Mouse (Mus musculus) embryonic facial prominence, embryonic 14.5 days (tissue): ENCODE results near the gene Rnft2. TPM values are rescaled to one million over a fixed set of nuclear protein-coding genes. Genes with fewer than 3 reads are reported as not detected.

Source experiments
- ATAC-seq: fragments of 200-750 bp; cut with Nextera tagmentation; 2 replicates; pipeline ENCODE4 v1.8.0; 2017; ENCODE audit warnings: low read depth, moderate number of reproducible peaks, moderate TSS enrichment
- DNase-seq: peaks from one replicate; pipeline ENCODE4 v3.0.0-alpha.2; 2015; ENCODE audit warnings: low spot score
- H3K27ac ChIP-seq: fragments of 300-500 bp; sonication (generic); replicated peaks from 2 replicates; pipeline ENCODE4 v1.5.1; 2014; ENCODE audit warnings: low read depth, mild to moderate bottlenecking, low read length, moderate library complexity
- H3K27me3 ChIP-seq: fragments of 300-500 bp; sonication (generic); replicated peaks from 2 replicates; pipeline ENCODE4 v1.6.1; 2014; ENCODE audit warnings: low read length; ENCODE audit not compliant: control insufficient read depth, insufficient read depth
- H3K36me3 ChIP-seq: fragments of 300-500 bp; sonication (generic); 2 replicates; pipeline ENCODE4 v1.6.1; 2014; ENCODE audit warnings: low read length, mixed read lengths; ENCODE audit not compliant: control insufficient read depth, insufficient read depth
- H3K4me1 ChIP-seq: fragments of 300-500 bp; sonication (generic); 2 replicates; pipeline ENCODE4 v1.6.1; 2014; ENCODE audit warnings: antibody characterized with exemption, low read length; ENCODE audit not compliant: control insufficient read depth, insufficient read depth
- H3K4me2 ChIP-seq: fragments of 300-500 bp; sonication (generic); 2 replicates; pipeline ENCODE4 v1.6.1; 2014; ENCODE audit warnings: low read depth, mild to moderate bottlenecking, low read length, moderate library complexity, mixed read lengths
- H3K4me3 ChIP-seq: fragments of 300-500 bp; sonication (generic); 2 replicates; pipeline ENCODE4 v1.5.1; 2014; ENCODE audit warnings: low read depth, mild to moderate bottlenecking, low read length
- H3K9ac ChIP-seq: fragments of 300-500 bp; sonication (generic); 2 replicates; pipeline ENCODE4 v1.6.1; 2014; ENCODE audit warnings: low read depth, mild to moderate bottlenecking, low read length, moderate library complexity, mixed read lengths
- H3K9me3 ChIP-seq: fragments of 300-500 bp; sonication (generic); 2 replicates; pipeline ENCODE4 v1.6.1; 2016; ENCODE audit warnings: low read length; ENCODE audit not compliant: control insufficient read depth
- WGBS: fragments of 180-500 bp; shearing (Covaris S2); extraction: QIAGEN DNeasy Blood & Tissue Kit; methylation state at CpG from one replicate; pipeline ENCODE4 v1.1.7; 2014; 5-methylcytosine and 5-hydroxymethylcytosine counted together
- polyA plus RNA-seq: library from polyadenylated mRNA; unstranded; fragments of >200 nt; fragmentation: Nextera tagmentation; extraction: Ambion mirVana; gene quantifications from 2 replicates; pipeline ENCODE4 v1.2.1, GENCODE M21; 2014

Rnft2 gene
- polyA plus RNA-seq, 1 experiment from 2014 or later: 2.8 TPM

DNA sequence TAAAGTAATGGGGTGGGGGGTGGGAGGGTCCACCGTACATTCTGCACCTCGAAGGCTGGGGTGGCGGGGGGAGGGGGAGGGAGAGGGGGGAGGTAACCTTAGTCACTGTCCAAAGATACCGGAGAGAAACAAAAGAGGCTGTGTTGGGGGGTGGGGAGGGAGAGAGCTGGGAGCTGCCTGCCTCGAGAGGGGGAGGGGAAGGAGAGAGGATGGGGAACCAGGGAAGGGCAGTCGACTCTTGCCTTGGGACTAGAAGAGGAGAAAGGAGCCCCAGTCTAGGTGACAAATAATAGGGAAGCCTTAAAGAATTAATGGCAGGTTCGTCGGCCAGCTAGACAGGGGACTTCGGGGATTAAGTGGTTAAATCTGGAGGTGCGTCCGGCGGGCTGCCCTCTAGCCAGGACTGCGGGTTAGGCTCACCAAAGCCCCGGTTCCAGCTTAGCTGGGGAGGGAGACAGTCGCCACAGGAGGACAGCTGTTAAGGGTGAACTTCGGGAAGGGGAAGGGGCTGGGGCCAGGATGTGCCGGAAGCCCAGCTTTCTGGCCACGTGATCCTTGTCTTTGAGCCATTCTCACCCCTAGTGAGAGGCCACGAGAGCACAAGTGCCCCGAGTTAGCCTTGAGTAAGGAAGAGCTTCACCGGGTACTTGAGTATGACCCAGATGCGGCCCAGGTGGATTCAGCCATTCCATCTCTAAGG is 70.5 kb downstream of the Rnft2 start:
- peak overlapping the region; percentile 51 for H3K4me2 ChIP-seq
- WGBS: 1% methylated on average over 22 of the region's 22 CpGs
- 0 out of 2 replicates have a peak, but pooled peaks cover 4% of the 10 kb centered on the region for H3K9me3 ChIP-seq
- H3K4me1 ChIP-seq: peaks cover 16% of the 10 kb centered on the region; the same call in 1 of the 2 replicates
- H3K4me3 ChIP-seq: peak overlapping the region; percentile 32
- peaks cover 60% of the 10 kb centered on the region for H3K27me3 ChIP-seq
- peak overlapping the region; percentile 22; the same call in 1 of the 2 replicates for H3K9ac ChIP-seq
- no peak for ATAC-seq
- no peaks in the 10 kb centered on the region for H3K36me3 ChIP-seq
- H3K27ac ChIP-seq: no peak overlapping the region
- no peak for DNase-seq

DNA sequence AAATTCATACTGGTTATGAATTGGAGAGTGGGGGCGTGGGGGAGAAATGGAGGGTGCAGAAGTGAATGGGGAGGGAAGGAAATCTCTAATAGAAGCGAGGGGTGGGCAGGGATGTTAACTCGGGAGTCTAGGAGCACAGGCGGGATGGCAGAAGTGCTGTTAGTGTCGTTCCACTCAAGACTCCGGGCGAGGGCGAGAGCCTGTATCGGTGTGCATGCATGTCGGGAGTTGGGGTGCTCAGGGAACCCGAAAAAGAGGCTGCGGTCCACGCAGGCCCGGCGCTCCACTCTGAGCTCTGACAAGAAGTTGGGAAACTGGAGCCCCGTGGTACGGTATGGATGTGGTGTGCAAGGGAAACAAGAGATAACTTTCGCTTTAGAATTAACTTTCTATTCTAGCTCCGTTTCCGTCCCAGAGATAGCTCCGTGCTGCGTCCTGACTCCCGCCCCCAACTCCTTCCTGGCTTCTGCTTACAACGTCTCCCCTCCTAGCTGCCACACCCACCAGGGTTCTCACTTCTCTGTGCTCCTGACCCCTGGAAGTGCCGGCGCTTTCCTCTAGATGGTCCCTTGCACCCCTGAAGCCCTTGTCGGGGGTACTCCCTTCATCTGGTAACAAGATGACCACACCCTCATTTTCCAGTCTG is 72.7 kb downstream of the Rnft2 start:
- H3K4me1 ChIP-seq: peaks cover 16% of the 10 kb centered on the region; the same call in 1 of the 2 replicates
- H3K27me3 ChIP-seq: peaks cover 82% of the 10 kb centered on the region
- H3K4me3 ChIP-seq: peak overlapping the region; percentile 37
- peak overlapping the region; percentile 55 for H3K4me2 ChIP-seq
- ATAC-seq: no peak
- H3K9ac ChIP-seq: peak overlapping the region; percentile 34; the same call in 1 of the 2 replicates
- no peak for DNase-seq
- 0 out of 2 replicates have a peak, but pooled peaks cover 4% of the 10 kb centered on the region for H3K9me3 ChIP-seq
- no peaks in the 10 kb centered on the region for H3K36me3 ChIP-seq
- H3K27ac ChIP-seq: no peak overlapping the region
- under 1% methylated on average over 26 of the region's 27 CpGs for WGBS

DNA sequence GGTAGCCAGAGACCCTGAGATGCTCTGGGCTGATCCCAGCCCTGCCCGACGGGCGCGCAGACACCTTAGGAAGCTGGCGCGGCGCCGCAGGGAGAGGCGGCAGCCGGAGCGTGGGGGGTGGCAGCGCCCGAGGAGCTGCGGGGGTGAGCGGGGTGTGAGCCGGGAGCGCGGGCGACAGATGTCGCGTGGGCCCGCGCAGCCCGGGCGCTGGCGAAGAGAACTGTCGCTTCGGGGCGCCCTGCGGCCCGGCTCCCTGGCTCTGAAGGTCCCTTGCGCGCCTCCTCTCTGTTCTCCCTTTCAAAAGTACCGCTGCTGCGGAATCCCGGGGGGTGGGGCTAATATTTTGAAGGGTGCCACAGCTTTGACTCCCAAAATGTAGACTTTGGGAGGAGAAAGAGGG is 73.3 kb downstream of the Rnft2 start:
- Histone ChIP-seq H3K4me2 (peak overlapping the region; percentile 55), H3K9ac (peak overlapping the region; percentile 34; the same call in 1 of the 2 replicates), H3K9me3 (0 out of 2 replicates have a peak, but pooled peaks cover 4% of the 10 kb centered on the region), H3K4me1 (peaks cover 16% of the 10 kb centered on the region; the same call in 1 of the 2 replicates), H3K27me3 (peaks cover 84% of the 10 kb centered on the region), H3K36me3 (no peaks in the 10 kb centered on the region), H3K27ac (no peak overlapping the region), H3K4me3 (peak overlapping the region; percentile 37)
- ATAC-seq: no peak
- no peak for DNase-seq
- WGBS: under 1% methylated on average over 28 of the region's 36 CpGs

DNA sequence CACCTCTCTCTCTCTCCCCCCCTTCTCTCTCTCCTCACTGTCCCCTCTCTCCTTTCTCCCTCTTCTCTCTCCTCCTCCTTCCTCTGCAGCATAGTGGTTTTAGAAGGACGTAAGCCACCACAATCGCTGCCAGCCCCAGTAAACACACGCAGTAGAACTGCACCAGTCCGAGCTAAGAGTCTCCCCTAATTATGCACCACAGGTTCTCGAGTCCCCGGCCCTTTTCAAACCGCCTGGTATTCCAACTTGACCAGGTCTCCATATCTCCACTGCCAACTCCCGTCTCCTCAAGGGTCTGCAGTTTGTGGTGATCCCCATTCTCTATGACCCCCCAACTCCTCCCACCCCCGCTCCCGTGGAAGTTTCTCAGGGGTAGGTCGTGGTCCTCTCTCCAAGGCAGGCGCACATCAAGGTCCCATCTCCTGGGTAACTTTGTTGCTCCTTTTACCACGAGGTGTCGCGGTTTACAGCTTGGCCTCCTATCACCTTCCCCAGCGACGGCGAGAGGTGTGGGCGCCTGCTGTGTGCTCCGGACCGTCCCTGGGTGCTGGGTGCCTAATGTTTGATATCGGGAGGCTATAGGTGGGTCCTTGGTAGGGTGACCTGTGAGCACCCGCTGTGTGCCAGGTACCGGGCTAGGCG is 73.9 kb downstream of the Rnft2 start:
- H3K4me3 ChIP-seq: peak overlapping the region; percentile 37
- peak; percentile 36 for DNase-seq
- 1% methylated on average over 25 of the region's 25 CpGs for WGBS
- 0 out of 2 replicates have a peak, but pooled peaks cover 4% of the 10 kb centered on the region for H3K9me3 ChIP-seq
- no peak for ATAC-seq
- no peak overlapping the region for H3K9ac ChIP-seq
- no peak overlapping the region for H3K27ac ChIP-seq
- H3K27me3 ChIP-seq: peaks cover 84% of the 10 kb centered on the region
- peak overlapping the region; percentile 55 for H3K4me2 ChIP-seq
- H3K4me1 ChIP-seq: peaks cover 16% of the 10 kb centered on the region; the same call in 1 of the 2 replicates
- H3K36me3 ChIP-seq: no peaks in the 10 kb centered on the region

DNA sequence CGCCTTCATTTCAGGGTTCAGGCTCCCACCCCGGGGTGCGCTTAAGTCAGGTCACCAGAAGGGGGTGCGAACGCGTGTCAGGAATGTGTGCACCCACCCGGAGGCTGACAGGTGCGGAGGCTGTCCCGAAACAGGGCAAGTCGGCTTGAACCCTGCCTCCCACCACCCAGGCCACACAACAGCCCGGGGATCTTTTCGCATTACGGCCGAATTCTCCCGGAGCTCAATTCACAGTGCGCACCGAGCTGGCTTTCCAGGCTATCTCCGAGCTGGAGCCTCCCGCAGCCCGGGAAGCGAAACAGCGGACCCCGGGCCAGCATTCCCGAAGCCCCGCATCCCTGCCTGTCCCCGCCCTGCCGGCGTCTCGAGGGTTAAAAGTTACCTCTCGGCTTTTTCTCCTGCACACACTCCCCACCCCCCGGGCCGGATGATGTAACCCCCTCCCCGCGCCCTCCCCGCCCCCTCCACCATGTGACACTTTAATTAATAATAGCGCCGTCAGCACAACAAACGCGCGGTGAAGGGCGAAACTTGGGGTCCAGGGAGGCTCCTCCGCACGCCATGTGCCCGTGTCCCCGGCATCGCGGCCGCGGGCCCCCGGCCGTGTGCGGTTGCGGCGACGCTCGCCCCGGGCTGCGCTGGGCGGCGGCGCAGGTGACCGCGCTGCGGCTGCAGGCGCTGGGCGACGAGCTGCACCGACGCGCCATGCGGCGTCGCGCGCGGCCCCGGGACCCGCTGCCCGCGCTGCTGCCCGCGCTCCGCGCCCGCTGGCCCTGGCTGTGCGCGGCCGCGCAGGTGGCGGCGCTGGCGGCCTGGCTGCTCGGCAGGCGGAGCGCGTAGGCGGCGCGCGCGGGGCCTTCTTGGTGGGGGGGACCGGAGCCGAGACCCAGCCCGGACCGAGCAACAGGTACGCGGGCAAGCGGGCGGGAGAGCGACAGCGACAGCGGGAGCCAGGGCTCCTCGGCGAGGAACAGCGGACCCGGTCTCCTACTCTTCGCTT is 75.4 kb downstream of the Rnft2 start:
- no peaks in the 10 kb centered on the region for H3K36me3 ChIP-seq
- peaks cover 12% of the 10 kb centered on the region; the same call in 1 of the 2 replicates for H3K4me1 ChIP-seq
- ATAC-seq (peak; percentile 35), DNase-seq (no peak)
- no peaks in the 10 kb centered on the region for H3K9me3 ChIP-seq
- H3K27me3 ChIP-seq: peaks cover 74% of the 10 kb centered on the region
- under 1% methylated on average over 47 of the region's 117 CpGs for WGBS
- H3K4me2 ChIP-seq: peak overlapping the region; percentile 99
- H3K9ac ChIP-seq: peak overlapping the region; percentile 59
- H3K4me3 ChIP-seq: peak overlapping the region; percentile 51
- no peak overlapping the region for H3K27ac ChIP-seq

DNA sequence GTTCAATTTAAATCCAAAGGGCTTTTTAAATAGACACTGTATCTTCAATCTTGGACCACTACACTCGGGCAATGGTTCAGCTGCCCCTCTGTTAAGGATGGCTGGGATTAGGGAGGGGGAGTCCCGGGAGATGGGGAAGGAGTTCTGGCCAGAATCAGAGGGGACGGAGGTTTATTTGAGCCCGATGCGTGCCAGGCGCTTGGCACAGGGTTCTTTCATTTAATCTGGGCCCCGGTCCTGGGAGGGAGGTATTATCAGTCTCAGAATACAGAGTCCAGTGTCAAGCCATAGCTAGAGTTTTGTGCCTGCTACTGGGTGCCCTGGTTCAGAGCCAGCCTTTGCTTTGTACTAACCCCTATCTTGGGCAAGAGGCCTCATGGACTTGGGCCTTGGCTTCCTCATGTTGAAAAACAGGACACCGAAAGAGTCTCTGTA is 77.3 kb downstream of the Rnft2 start:
- no peak for ATAC-seq
- no peaks in the 10 kb centered on the region for H3K9me3 ChIP-seq

DNA sequence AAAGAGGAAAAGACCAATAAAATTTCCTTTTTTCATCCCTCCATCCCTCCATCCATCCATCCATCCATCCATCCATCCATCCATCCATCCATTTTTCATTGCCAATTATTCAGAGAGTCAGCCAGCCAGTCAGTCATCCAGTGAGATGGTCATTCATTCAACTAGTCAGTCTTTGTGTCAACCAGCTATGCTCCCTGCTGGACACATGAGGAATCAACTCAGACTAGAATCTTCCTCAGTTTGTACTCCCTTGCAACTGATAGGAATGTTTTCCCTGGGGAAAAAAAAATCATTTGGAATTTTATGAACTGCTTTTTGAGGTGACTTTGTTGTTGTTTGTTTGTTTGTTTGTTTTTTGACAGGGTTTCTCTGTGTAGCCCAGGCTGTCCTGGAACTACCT is 79.5 kb downstream of the Rnft2 start:
- Histone ChIP-seq H3K9ac (no peak overlapping the region), H3K36me3 (no peaks in the 10 kb centered on the region), H3K4me3 (no peak overlapping the region), H3K27me3 (peaks cover 47% of the 10 kb centered on the region), H3K4me2 (no peak overlapping the region), H3K27ac (no peak overlapping the region), H3K9me3 (no peaks in the 10 kb centered on the region), H3K4me1 (no peaks in the 10 kb centered on the region)
- no peak for ATAC-seq
- no peak for DNase-seq

More for the DNA sequence above, 77.3 kb downstream of the Rnft2 start:
- Histone ChIP-seq H3K27me3 (peaks cover 64% of the 10 kb centered on the region), H3K36me3 (no peaks in the 10 kb centered on the region), H3K4me2 (no peak overlapping the region), H3K4me3 (no peak overlapping the region), H3K27ac (no peak overlapping the region), H3K4me1 (peaks cover 7% of the 10 kb centered on the region; the same call in 1 of the 2 replicates), H3K9ac (no peak overlapping the region)
- no peak for DNase-seq
- WGBS: 62% methylated on average over 8 of the region's 8 CpGs
